Mouse (Mus musculus) c-Kit-negative CD71-positive TER-119-positive erythroid progenitor cells, embryonic 14.5 days (primary cell): Measurements from ENCODE around the gene Nhej1.

Experiments used
- DNase-seq: peaks from one replicate; pipeline ENCODE4 v3.0.0-alpha.2; 2013; ENCODE audit warnings: low read depth, low spot score

Nhej1 gene

GRCm38 (mm10) chr1:74977001-74977400 lies 148.0 kb downstream of the Nhej1 start:
- DNase-seq = no peak

GRCm38 (mm10) chr1:74975936-74976335 lies 149.1 kb downstream of the Nhej1 start:
- DNase-seq = no peak

- no peak for DNase-seq
These were observed 151.4 kb downstream of the Nhej1 start for GRCm38 (mm10) chr1:74973590-74973989.

- DNase-seq = no peak
These were observed 153.5 kb downstream of the Nhej1 start for GRCm38 (mm10) chr1:74971353-74972050.

GRCm38 (mm10) chr1:74967962-74968580 lies 156.9 kb downstream of the Nhej1 start:
- no peak for DNase-seq

- DNase-seq = no peak
These were observed 160.3 kb downstream of the Nhej1 start for GRCm38 (mm10) chr1:74964494-74965215.

- DNase-seq = no peak
These were observed 162.2 kb downstream of the Nhej1 start for GRCm38 (mm10) chr1:74962853-74963227.

- no peak for DNase-seq
These were observed 162.7 kb downstream of the Nhej1 start for GRCm38 (mm10) chr1:74962126-74962852.

- no peak for DNase-seq
These were observed 163.3 kb downstream of the Nhej1 start for GRCm38 (mm10) chr1:74961722-74962121.

- DNase-seq = no peak
These were observed 164.9 kb downstream of the Nhej1 start for GRCm38 (mm10) chr1:74960059-74960458.

GRCm38 (mm10) chr1:74951556-74952210 lies 173.3 kb downstream of the Nhej1 start, which contains the start of gene Ihh:
Gene Ihh, minus strand, starts transcription at chr1:74951672.
- DNase-seq = no peak

GRCm38 (mm10) chr1:74950576-74951490 lies 174.2 kb downstream of the Nhej1 start:
- no peak for DNase-seq

- DNase-seq = no peak
These were observed 174.9 kb downstream of the Nhej1 start for GRCm38 (mm10) chr1:74950066-74950465.

- DNase-seq = no peak
These were observed 175.3 kb downstream of the Nhej1 start for GRCm38 (mm10) chr1:74949666-74950050.

GRCm38 (mm10) chr1:74948784-74949665 lies 176.0 kb downstream of the Nhej1 start:
- no peak for DNase-seq

GRCm38 (mm10) chr1:74947986-74948670 lies 176.9 kb downstream of the Nhej1 start:
- DNase-seq = no peak

- DNase-seq = no peak
These were observed 183.2 kb downstream of the Nhej1 start for GRCm38 (mm10) chr1:74941651-74942360.

GRCm38 (mm10) chr1:74939762-74940161 lies 185.2 kb downstream of the Nhej1 start:
- DNase-seq = no peak
